Comparison of ENCODE assay signal across 8 mouse cellular contexts in genomic region chrX:102157423-102157791, GRCm38 (mm10). TPM values are rescaled to one million over a fixed set of nuclear protein-coding genes. Genes with fewer than 3 reads are reported as not detected.
DNase-seq lines count a peak whose midpoint lies in the region; ATAC-seq and TF ChIP-seq lines count a peak whose summit lies in the region.

No protein-coding gene starts in this region.

- no peak for TF ChIP-seq CTCF in cerebellum, adult 2 months (IDR thresholded peaks at IDR 0.05; ENCODE audit: borderline replicate concordance, insufficient read depth, low read depth, low read length)
- no peak for TF ChIP-seq CTCF in spleen, adult 2 months (IDR thresholded peaks at IDR 0.05; ENCODE audit: extremely low read depth, insufficient read depth, insufficient read length, insufficient replicate concordance)

- DNase-seq in cerebellum, adult 2 months, result peak in 1 of 2 experiments; percentile 46
- DNase-seq in cerebellum, postnatal 14 days, result no peak
- DNase-seq in spleen, adult 2 months (ENCODE audit: low read depth in 1 of 2, low spot score in 2 of 2), result peak in 1 of 2 experiments; percentile 2
- DNase-seq in spleen, postnatal 14 days (ENCODE audit: low spot score in 2 of 2), result no peak
- no peak for DNase-seq in T-cell, adult 2 months (ENCODE audit: low spot score)
- DNase-seq in layer of hippocampus, adult 9-11 months, result no peak

- TF ChIP-seq POLR2A in cerebellum, adult 2 months (IDR thresholded peaks at IDR 0.05; ENCODE audit: borderline replicate concordance, insufficient read depth, low read length), result no peak
- TF ChIP-seq POLR2A in spleen, adult 2 months (IDR thresholded peaks at IDR 0.05; ENCODE audit: low read depth, low read length), result no peak

- H3K9me3 ChIP-seq in limb, embryonic 15.5 days, result no peaks in the 10 kb centered on the region
- H3K9me3 ChIP-seq in stomach, embryonic 16.5 days (replicated peaks; ENCODE audit: control insufficient read depth, low read length), result no peaks in the 10 kb centered on the region

- no peaks in the 10 kb centered on the region for H3K4me1 ChIP-seq in cerebellum, adult 2 months (ENCODE audit: control insufficient read depth, insufficient read depth, low read length)
- no peaks in the 10 kb centered on the region for H3K4me1 ChIP-seq in spleen, adult 2 months (ENCODE audit: control insufficient read depth, insufficient read depth, insufficient read length)
- no peaks in the 10 kb centered on the region for H3K4me1 ChIP-seq in limb, embryonic 15.5 days
- no peaks in the 10 kb centered on the region for H3K4me1 ChIP-seq in stomach, embryonic 16.5 days (ENCODE audit: control insufficient read depth, insufficient read depth, low read length)

- H3K9ac ChIP-seq in limb, embryonic 15.5 days, result no peak overlapping the region
- peak overlapping the region; percentile 61 for H3K9ac ChIP-seq in stomach, embryonic 16.5 days (ENCODE audit: low read length)

- H3K4me3 ChIP-seq in cerebellum, adult 2 months (replicated peaks; ENCODE audit: insufficient read depth, low read depth, low read length), result peak overlapping the region; percentile 60
- H3K4me3 ChIP-seq in spleen, adult 2 months (ENCODE audit: extremely low read depth, insufficient read depth, insufficient read length), result peak overlapping the region; percentile 60
- peak overlapping the region; percentile 52 for H3K4me3 ChIP-seq in limb, embryonic 15.5 days
- H3K4me3 ChIP-seq in stomach, embryonic 16.5 days (replicated peaks; ENCODE audit: low read length), result peak overlapping the region; percentile 61

- no peaks in the 10 kb centered on the region for H3K27me3 ChIP-seq in cerebellum, adult 2 months (ENCODE audit: control insufficient read depth, insufficient read depth, low read length)
- no peaks in the 10 kb centered on the region for H3K27me3 ChIP-seq in spleen, adult 2 months (ENCODE audit: control insufficient read depth, insufficient read depth, low read length)
- no peaks in the 10 kb centered on the region for H3K27me3 ChIP-seq in limb, embryonic 15.5 days
- no peaks in the 10 kb centered on the region for H3K27me3 ChIP-seq in stomach, embryonic 16.5 days (ENCODE audit: control insufficient read depth, insufficient read depth, low read length)

- H3K36me3 ChIP-seq in spleen, adult 2 months (ENCODE audit: control insufficient read depth, insufficient read depth, low read length), result no peaks in the 10 kb centered on the region
- no peaks in the 10 kb centered on the region for H3K36me3 ChIP-seq in limb, embryonic 15.5 days
- H3K36me3 ChIP-seq in stomach, embryonic 16.5 days (ENCODE audit: control insufficient read depth, insufficient read depth, low read length), result no peaks in the 10 kb centered on the region

- no peak for ATAC-seq in limb, embryonic 15.5 days (ENCODE audit: insufficient number of reproducible peaks, low FRiP score, low TSS enrichment, low read depth)
- ATAC-seq in stomach, embryonic 16.5 days (ENCODE audit: insufficient read depth, low FRiP score), result 0 out of 2 replicates have a peak, but pooled peaks have one; percentile 22

- peak overlapping the region; percentile 38 for H3K4me2 ChIP-seq in limb, embryonic 15.5 days
- H3K4me2 ChIP-seq in stomach, embryonic 16.5 days (ENCODE audit: low read depth, low read length), result peak overlapping the region; percentile 45

- peak overlapping the region; percentile 54 for H3K27ac ChIP-seq in cerebellum, adult 2 months (ENCODE audit: insufficient read depth, low read length)
- peak overlapping the region; percentile 88 for H3K27ac ChIP-seq in spleen, adult 2 months (ENCODE audit: insufficient read depth, low read length)
- H3K27ac ChIP-seq in limb, embryonic 15.5 days, result peak overlapping the region; percentile 74; the same call in 1 of the 2 replicates
- peak overlapping the region; percentile 70; the same call in 1 of the 2 replicates for H3K27ac ChIP-seq in stomach, embryonic 16.5 days (ENCODE audit: low read length)

- 43% methylated on average over 5 of the region's 5 CpGs for WGBS in cerebellum, adult 2 months
- WGBS in spleen, adult 2 months, result 63% methylated on average over 5 of the region's 5 CpGs
- 46% methylated on average over 5 of the region's 5 CpGs for WGBS in limb, embryonic 15.5 days
- WGBS in stomach, embryonic 16.5 days, result 40% methylated on average over 5 of the region's 5 CpGs

RNA-seq across cellular contexts. Expression of gene Ercc6l, which starts 0.5 kb away (rescaled TPM):
- 0.08 and 0.10 TPM in 2 replicates for polyA plus RNA-seq in cerebellum, adult 2 months (2012; rRNA removed)
- polyA plus RNA-seq in spleen, adult 2 months (2012; rRNA removed), result 0.43 and 0.47 TPM in 2 replicates
- 10.0 and 10.1 TPM in 2 replicates for polyA plus RNA-seq in limb, embryonic 15.5 days (2015; fragmentation: Nextera tagmentation; extraction: Ambion mirVana)
- polyA plus RNA-seq in stomach, embryonic 16.5 days (2015; fragmentation: Nextera tagmentation; extraction: Ambion mirVana), result 9.7 and 10.1 TPM in 2 replicates

RNA-seq across cellular contexts. Expression of gene Rps4x, which starts 31.8 kb away (rescaled TPM):
- 438 and 491 TPM in 2 replicates for polyA plus RNA-seq in cerebellum, adult 2 months (2012; rRNA removed)
- 339 and 426 TPM in 2 replicates for polyA plus RNA-seq in spleen, adult 2 months (2012; rRNA removed)
- polyA plus RNA-seq in limb, embryonic 15.5 days (2015; fragmentation: Nextera tagmentation; extraction: Ambion mirVana), result 671 and 785 TPM in 2 replicates
- polyA plus RNA-seq in stomach, embryonic 16.5 days (2015; fragmentation: Nextera tagmentation; extraction: Ambion mirVana), result 670 and 719 TPM in 2 replicates

RNA-seq across cellular contexts. Expression of gene Pin4, which starts 38.2 kb away (rescaled TPM):
- 42.2 and 51.5 TPM in 2 replicates for polyA plus RNA-seq in cerebellum, adult 2 months (2012; rRNA removed)
- polyA plus RNA-seq in spleen, adult 2 months (2012; rRNA removed), result 0.26 and 0.42 TPM in 2 replicates
- polyA plus RNA-seq in limb, embryonic 15.5 days (2015; fragmentation: Nextera tagmentation; extraction: Ambion mirVana), result 49.5 and 59.5 TPM in 2 replicates
- polyA plus RNA-seq in stomach, embryonic 16.5 days (2015; fragmentation: Nextera tagmentation; extraction: Ambion mirVana), result 43.3 and 54.5 TPM in 2 replicates

Comparison
In these comparisons a context has a peak if more than half of its experiments do, and no peak if none do; other contexts are left out.
1. RNA of gene Pin4, which starts 38.2 kb away (polyA plus RNA-seq): 49.5 to 59.5 TPM in limb, embryonic 15.5 days, 43.3 to 54.5 TPM in stomach, embryonic 16.5 days and 42.2 to 51.5 TPM in cerebellum, adult 2 months; 0.26 to 0.42 TPM in spleen, adult 2 months; every median in the first group is over 10 times any median in the second.
2. Peak in every context shown above with its lines, with median percentiles within 50 percentile points of each other: H3K27ac ChIP-seq and H3K4me3 ChIP-seq.